Mouse (Mus musculus) C2C12 (cell line): ENCODE measurements around the gene Spesp1. TPM values are rescaled to one million over a fixed set of nuclear protein-coding genes. Genes with fewer than 3 reads are reported as not detected.

ENCODE experiments used
- H3K27me3 ChIP-seq: one replicate; pipeline ENCODE4 v1.6.1; 2011; ENCODE audit not compliant: control insufficient read depth, insufficient read depth, insufficient read length
- H3K36me3 ChIP-seq: one replicate; pipeline ENCODE4 v1.6.1; 2011; ENCODE audit not compliant: control insufficient read depth, insufficient read depth
- H3K4me3 ChIP-seq: one replicate; pipeline ENCODE4 v1.5.1; 2011; ENCODE audit warnings: mild to moderate bottlenecking, control low read depth; ENCODE audit not compliant: poor library complexity, insufficient read depth, severe bottlenecking
- H3K79me2 ChIP-seq: one replicate; pipeline ENCODE4 v1.6.1; 2011; ENCODE audit not compliant: control insufficient read depth, insufficient read depth
- H3K79me3 ChIP-seq: one replicate; pipeline ENCODE4 v1.6.1; 2011; ENCODE audit warnings: low read depth, control low read depth
- H3ac ChIP-seq: one replicate; pipeline ENCODE3; 2011; ENCODE audit warnings: low read depth; ENCODE audit not compliant: control insufficient read depth, insufficient read length
- CEBPB ChIP-seq: IDR thresholded peaks from one replicate; pipeline ENCODE4 v1.6.1; 2011; ENCODE audit warnings: low read depth, mild to moderate bottlenecking, control low read depth, moderate library complexity
- CTCF ChIP-seq: IDR thresholded peaks from one replicate; pipeline ENCODE4 v1.5.1; 2011; ENCODE audit not compliant: control insufficient read depth, insufficient read depth, insufficient read length
- FOSL1 ChIP-seq: IDR thresholded peaks from one replicate; pipeline ENCODE4 v1.8.0; 2011; ENCODE audit warnings: mild to moderate bottlenecking, low read length; ENCODE audit not compliant: poor library complexity, insufficient read depth, severe bottlenecking
- MAX ChIP-seq: IDR thresholded peaks from one replicate; pipeline ENCODE4 v1.6.1; 2011; ENCODE audit warnings: mild to moderate bottlenecking, control low read depth
- MYOD1 ChIP-seq: IDR thresholded peaks from one replicate; pipeline ENCODE4 v1.6.1; 2011; ENCODE audit warnings: low read depth; ENCODE audit not compliant: control insufficient read depth, insufficient read length
- MYOG ChIP-seq: IDR thresholded peaks from one replicate; pipeline ENCODE4 v1.6.1; 2011; ENCODE audit not compliant: control insufficient read depth, insufficient read length; ENCODE audit errors: extremely low read depth
- USF1 ChIP-seq: IDR thresholded peaks from one replicate; pipeline ENCODE4 v1.6.1; 2011; ENCODE audit warnings: low read depth, mild to moderate bottlenecking, control low read depth, moderate library complexity
- polyA plus RNA-seq: library from polyadenylated mRNA; unstranded; fragments of >200 nt; fragmentation: generic; extraction: Trizol; gene quantifications from one replicate; pipeline ENCODE4 v1.2.1, GENCODE M21; 2012; ENCODE audit warnings: missing spikeins

The Spesp1 gene
- polyA plus RNA-seq, 1 experiment: not detected

- TF ChIP-seq MAX: no peak
- no peak for TF ChIP-seq MYOD1
- no peak for TF ChIP-seq CEBPB
- no peak for TF ChIP-seq FOSL1
- no peak for TF ChIP-seq CTCF
- no peak for TF ChIP-seq MYOG
- TF ChIP-seq USF1: no peak
Observed at GRCm38 (mm10) chr9:62269161-62269560, 12.8 kb downstream of the Spesp1 start.

GRCm38 (mm10) chr9:62265278-62265677 is 16.7 kb downstream of the Spesp1 start:
- no peaks in the 10 kb centered on the region for H3K27me3 ChIP-seq
- no peaks in the 10 kb centered on the region for H3K79me3 ChIP-seq
- TF ChIP-seq MYOG (no peak), MYOD1 (no peak), FOSL1 (no peak), USF1 (no peak), CTCF (no peak)
- no peak overlapping the region for H3K4me3 ChIP-seq
- no peaks in the 10 kb centered on the region for H3K79me2 ChIP-seq
- H3K36me3 ChIP-seq: no peaks in the 10 kb centered on the region
- no peak overlapping the region for H3ac ChIP-seq

More at GRCm38 (mm10) chr9:62269161-62269560, 12.8 kb downstream of the Spesp1 start:
- no peaks in the 10 kb centered on the region for H3K36me3 ChIP-seq
- no peaks in the 10 kb centered on the region for H3K79me2 ChIP-seq
- H3K27me3 ChIP-seq: no peaks in the 10 kb centered on the region
- no peak overlapping the region for H3K4me3 ChIP-seq
- H3ac ChIP-seq: no peak overlapping the region
- H3K79me3 ChIP-seq: no peaks in the 10 kb centered on the region

- Histone ChIP-seq H3K36me3 (no peaks in the 10 kb centered on the region), H3K4me3 (no peak overlapping the region), H3K79me2 (no peaks in the 10 kb centered on the region), H3K79me3 (no peaks in the 10 kb centered on the region), H3ac (no peak overlapping the region), H3K27me3 (no peaks in the 10 kb centered on the region)
- TF ChIP-seq USF1: no peak
- no peak for TF ChIP-seq CEBPB
- TF ChIP-seq MYOD1: no peak
- TF ChIP-seq FOSL1: no peak
- TF ChIP-seq CTCF: no peak
- TF ChIP-seq MYOG: no peak
- no peak for TF ChIP-seq MAX
Observed at GRCm38 (mm10) chr9:62263652-62264051, 18.4 kb downstream of the Spesp1 start.

- no peaks in the 10 kb centered on the region for H3K79me3 ChIP-seq
- TF ChIP-seq MYOD1: no peak
- no peak for TF ChIP-seq FOSL1
- TF ChIP-seq USF1: no peak
- TF ChIP-seq MAX: no peak
- TF ChIP-seq CTCF: no peak
- TF ChIP-seq MYOG: no peak
- no peak for TF ChIP-seq CEBPB
- H3K4me3 ChIP-seq: no peak overlapping the region
- no peaks in the 10 kb centered on the region for H3K27me3 ChIP-seq
- no peaks in the 10 kb centered on the region for H3K36me3 ChIP-seq
- no peaks in the 10 kb centered on the region for H3K79me2 ChIP-seq
- no peak overlapping the region for H3ac ChIP-seq
Observed at GRCm38 (mm10) chr9:62261406-62261805, 20.6 kb downstream of the Spesp1 start.

GRCm38 (mm10) chr9:62261006-62261405 is 21.0 kb downstream of the Spesp1 start:
- Histone ChIP-seq H3K79me2 (no peaks in the 10 kb centered on the region), H3K27me3 (no peaks in the 10 kb centered on the region), H3K4me3 (no peak overlapping the region), H3K79me3 (no peaks in the 10 kb centered on the region), H3ac (no peak overlapping the region), H3K36me3 (no peaks in the 10 kb centered on the region)
- TF ChIP-seq MYOG: no peak
- no peak for TF ChIP-seq CTCF
- no peak for TF ChIP-seq MYOD1
- TF ChIP-seq CEBPB: no peak

- no peak for TF ChIP-seq MYOD1
- no peak for TF ChIP-seq USF1
- TF ChIP-seq FOSL1: no peak
- no peak for TF ChIP-seq MYOG
- TF ChIP-seq CTCF: no peak
- no peak for TF ChIP-seq CEBPB
- no peak for TF ChIP-seq MAX
- no peak overlapping the region for H3K4me3 ChIP-seq
- H3ac ChIP-seq: no peak overlapping the region
- H3K27me3 ChIP-seq: no peaks in the 10 kb centered on the region
- H3K36me3 ChIP-seq: no peaks in the 10 kb centered on the region
- H3K79me2 ChIP-seq: no peaks in the 10 kb centered on the region
- H3K79me3 ChIP-seq: no peaks in the 10 kb centered on the region
Observed at GRCm38 (mm10) chr9:62258005-62258404, 24.0 kb downstream of the Spesp1 start.
